Mouse (Mus musculus) forebrain, embryonic 14.5 days (tissue): Measurements from ENCODE around the gene Zscan26. TPM values are rescaled to one million over a fixed set of nuclear protein-coding genes. Genes with fewer than 3 reads are reported as not detected.

Source experiments
- ATAC-seq: fragments of 200-750 bp; cut with Nextera tagmentation; 2 replicates; pipeline ENCODE4 v1.8.0; 2017; ENCODE audit warnings: mild to moderate bottlenecking, moderate library complexity
- DNase-seq: peaks from one replicate; pipeline ENCODE4 v3.0.0-alpha.2; 2015; ENCODE audit warnings: low spot score
- H3K27ac ChIP-seq: fragments of 300-500 bp; sonication (generic); 2 replicates; pipeline ENCODE4 v1.5.1; 2014; ENCODE audit warnings: low read depth, mild to moderate bottlenecking, control low read depth, low read length, moderate library complexity
- H3K27me3 ChIP-seq: fragments of 300-500 bp; sonication (generic); replicated peaks from 2 replicates; pipeline ENCODE4 v1.6.1; 2014; ENCODE audit warnings: low read length, control low read depth, mixed read lengths; ENCODE audit not compliant: control insufficient read depth, insufficient read depth
- H3K36me3 ChIP-seq: fragments of 300-500 bp; sonication (generic); 2 replicates; pipeline ENCODE4 v1.6.1; 2014; ENCODE audit warnings: low read length, control low read depth; ENCODE audit not compliant: control insufficient read depth, insufficient read depth
- H3K4me1 ChIP-seq: fragments of 300-500 bp; sonication (generic); 2 replicates; pipeline ENCODE4 v1.6.1; 2014; ENCODE audit warnings: antibody characterized with exemption, low read length, control low read depth; ENCODE audit not compliant: control insufficient read depth, insufficient read depth
- H3K4me2 ChIP-seq: fragments of 300-500 bp; sonication (generic); 2 replicates; pipeline ENCODE4 v1.6.1; 2014; ENCODE audit warnings: mild to moderate bottlenecking, control low read depth, low read length
- H3K4me3 ChIP-seq: fragments of 300-500 bp; sonication (generic); 2 replicates; pipeline ENCODE4 v1.5.1; 2014; ENCODE audit warnings: low read depth, low read length, control low read depth
- H3K9ac ChIP-seq: fragments of 300-500 bp; sonication (generic); 2 replicates; pipeline ENCODE4 v1.6.1; 2014; ENCODE audit warnings: mild to moderate bottlenecking, low read length, control low read depth, moderate library complexity
- H3K9me3 ChIP-seq: fragments of 300-500 bp; sonication (generic); replicated peaks from 2 replicates; pipeline ENCODE4 v1.6.1; 2016; ENCODE audit warnings: low read length, control low read depth, mixed read lengths; ENCODE audit not compliant: control insufficient read depth
- WGBS: fragments of 180-500 bp; shearing (Covaris S2); extraction: QIAGEN DNeasy Blood & Tissue Kit; methylation state at CpG from one replicate; pipeline ENCODE4 v1.1.7; 2014; 5-methylcytosine and 5-hydroxymethylcytosine counted together
- polyA plus RNA-seq: library from polyadenylated mRNA; unstranded; fragments of >200 nt; fragmentation: Nextera tagmentation; extraction: Ambion mirVana; gene quantifications from 2 replicates; pipeline ENCODE4 v1.2.1, GENCODE M21; 2014

Gene Zscan26
- polyA plus RNA-seq, 1 experiment from 2014 or later = 10.4 TPM

DNA sequence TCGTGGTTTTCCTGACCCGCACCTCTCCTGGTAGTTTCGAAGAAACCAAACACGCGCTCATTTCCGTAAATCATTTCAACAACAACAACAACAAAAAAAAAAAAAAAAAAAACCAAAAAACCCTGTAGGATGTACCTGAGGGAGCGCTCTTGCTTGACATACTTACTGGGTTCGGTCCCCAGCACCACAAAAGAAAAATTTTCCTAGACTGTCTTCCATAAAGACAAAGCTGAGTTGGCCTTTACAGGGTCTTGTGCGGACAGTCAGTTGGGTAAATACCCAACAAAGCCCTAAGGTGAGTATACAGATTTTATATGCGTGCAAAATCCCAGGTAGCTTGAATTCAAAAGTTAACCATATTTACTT, 12.3 kb downstream of the Zscan26 start:
- Histone ChIP-seq H3K4me3 (peak overlapping the region; percentile 40), H3K9me3 (no peaks in the 10 kb centered on the region), H3K27ac (peak overlapping the region; percentile 31; the same call in 1 of the 2 replicates), H3K4me2 (peak overlapping the region; percentile 85), H3K4me1 (no peaks in the 10 kb centered on the region), H3K27me3 (no peaks in the 10 kb centered on the region), H3K36me3 (peaks cover 30% of the 10 kb centered on the region), H3K9ac (peak overlapping the region; percentile 64)
- ATAC-seq = no peak; the same call in 1 of the 2 replicates
- peak; percentile 2 for DNase-seq
- 15% methylated on average over 10 of the region's 10 CpGs for WGBS

DNA sequence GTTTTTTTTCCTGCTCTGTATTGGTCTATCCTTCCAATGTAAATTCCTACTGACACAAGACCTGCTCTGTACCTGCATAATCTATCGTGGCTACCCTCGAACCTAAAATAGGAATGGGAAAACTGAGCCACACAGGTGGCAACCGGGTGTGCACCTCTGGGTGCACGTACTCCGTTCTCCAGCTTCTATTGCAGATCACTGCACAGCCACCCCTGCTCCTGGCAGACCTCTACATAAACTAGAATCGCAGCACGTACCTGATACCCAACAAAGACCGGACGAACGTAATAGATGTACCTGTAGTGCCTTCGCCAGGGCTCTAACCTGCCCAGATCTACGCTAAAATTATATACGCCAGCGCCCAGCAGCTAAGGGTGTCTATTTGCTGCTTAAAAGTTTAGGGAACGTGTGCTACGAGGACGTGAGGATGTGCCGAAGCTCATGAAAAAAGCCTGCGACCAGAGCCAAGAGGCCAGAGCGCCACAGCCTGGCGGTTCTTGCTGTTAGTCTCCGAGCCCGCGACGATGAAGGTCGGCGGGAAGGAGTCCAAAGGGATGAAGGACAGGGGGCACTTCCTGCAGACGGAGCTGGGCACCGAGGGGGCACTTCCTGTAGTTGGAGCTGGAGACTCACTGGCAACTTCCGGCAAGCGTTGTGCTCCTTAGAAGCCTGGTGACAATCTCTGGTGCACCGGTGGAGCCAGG, 12.9 kb downstream of the Zscan26 start, which contains the start of gene Pgbd1:
Gene Pgbd1, minus strand, starts transcription at position 556 of the 704 bp plus-strand sequence.
- 1% methylated on average over 32 of the region's 32 CpGs for WGBS
- DNase-seq (peak; percentile 88), ATAC-seq (peak; percentile 94)
- H3K9ac ChIP-seq = peak within 1 kb of the TSS; percentile 64
- H3K4me3 ChIP-seq = peak within 1 kb of the TSS; percentile 40
- H3K27ac ChIP-seq = peak within 1 kb of the TSS; percentile 31
- H3K27me3 ChIP-seq = no peaks in the 10 kb centered on the region
- H3K36me3 ChIP-seq = peaks cover 26% of the 10 kb centered on the region
- no peaks in the 10 kb centered on the region for H3K9me3 ChIP-seq
- peak within 1 kb of the TSS; percentile 85 for H3K4me2 ChIP-seq
- H3K4me1 ChIP-seq = no peaks in the 10 kb centered on the region

DNA sequence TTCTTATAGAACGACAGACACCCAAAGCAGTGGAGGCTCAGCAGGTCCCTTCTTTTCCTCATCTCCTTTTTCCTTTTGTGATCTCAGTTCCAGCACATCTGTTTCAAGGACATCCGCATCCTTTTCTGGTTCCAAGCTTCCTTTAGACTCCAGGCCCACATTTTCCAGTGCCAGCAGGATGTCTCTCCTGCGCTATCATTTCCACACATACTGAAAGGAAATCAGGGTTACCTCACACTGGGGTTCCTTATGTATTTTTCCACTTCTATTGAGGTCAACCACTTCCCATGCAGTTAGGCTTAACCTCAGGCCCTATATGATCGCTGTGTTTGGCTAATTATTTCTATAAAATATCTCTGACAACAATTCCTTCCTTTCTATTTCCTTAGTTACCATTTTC, 18.1 kb downstream of the Zscan26 start:
- Histone ChIP-seq H3K27ac (no peak overlapping the region), H3K9me3 (no peaks in the 10 kb centered on the region), H3K9ac (no peak overlapping the region), H3K4me1 (no peaks in the 10 kb centered on the region), H3K36me3 (no peaks in the 10 kb centered on the region), H3K27me3 (no peaks in the 10 kb centered on the region), H3K4me3 (no peak overlapping the region), H3K4me2 (no peak overlapping the region)
- ATAC-seq (no peak), DNase-seq (no peak)
- 89% methylated on average over 4 of the region's 4 CpGs for WGBS

DNA sequence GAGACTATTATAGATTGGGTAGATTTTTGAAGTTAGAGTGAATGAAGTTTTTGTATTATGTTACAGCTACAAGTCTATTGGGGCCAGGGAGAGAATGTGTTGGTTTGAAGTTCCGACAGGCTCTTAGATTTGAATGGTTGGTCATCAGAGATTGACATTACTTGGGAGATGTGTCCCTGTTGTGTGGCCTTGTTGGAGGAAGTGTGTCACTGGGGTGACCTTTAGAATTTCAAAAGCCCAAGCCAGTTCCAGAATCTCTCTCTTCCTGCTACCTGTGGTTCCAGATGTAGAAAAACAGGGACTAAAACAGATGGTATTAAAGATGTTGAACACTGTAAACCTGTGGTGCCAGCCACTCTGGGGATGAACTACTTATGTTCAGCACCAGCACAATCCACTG, 25.9 kb downstream of the Zscan26 start:
- no peak for ATAC-seq
- no peak for DNase-seq
- 94% methylated on average over 1 of the region's 1 CpGs for WGBS
- Histone ChIP-seq H3K27me3 (no peaks in the 10 kb centered on the region), H3K4me1 (no peaks in the 10 kb centered on the region), H3K9me3 (no peaks in the 10 kb centered on the region), H3K4me2 (no peak overlapping the region), H3K27ac (no peak overlapping the region), H3K4me3 (no peak overlapping the region), H3K36me3 (no peaks in the 10 kb centered on the region), H3K9ac (no peak overlapping the region)

DNA sequence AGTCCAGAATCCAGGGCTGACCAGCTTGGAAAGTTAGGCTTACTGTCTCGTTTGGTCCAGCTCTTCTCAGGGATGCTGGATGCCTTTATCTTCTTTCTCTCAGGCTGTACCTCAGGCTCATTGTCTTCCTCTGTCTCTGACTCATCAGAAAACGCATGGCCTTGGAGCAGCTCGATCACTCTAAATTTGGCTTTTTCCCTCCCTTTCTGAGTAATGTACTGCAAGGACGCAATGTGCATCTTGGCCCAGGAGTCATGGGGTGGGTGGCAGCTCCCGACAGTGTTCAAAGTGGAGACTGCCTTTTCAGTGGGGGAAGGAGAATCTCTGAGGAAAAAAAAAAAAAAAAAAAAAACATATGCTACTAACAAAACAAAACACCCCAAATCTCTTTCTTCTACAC, 30.2 kb downstream of the Zscan26 start:
- H3K4me3 ChIP-seq = no peak overlapping the region
- no peak overlapping the region for H3K9ac ChIP-seq
- H3K4me1 ChIP-seq = no peaks in the 10 kb centered on the region
- no peaks in the 10 kb centered on the region for H3K36me3 ChIP-seq
- DNase-seq (no peak), ATAC-seq (no peak)
- WGBS = 59% methylated on average over 5 of the region's 5 CpGs
- no peaks in the 10 kb centered on the region for H3K9me3 ChIP-seq
- H3K27me3 ChIP-seq = no peaks in the 10 kb centered on the region
- H3K4me2 ChIP-seq = no peak overlapping the region
- H3K27ac ChIP-seq = no peak overlapping the region

DNA sequence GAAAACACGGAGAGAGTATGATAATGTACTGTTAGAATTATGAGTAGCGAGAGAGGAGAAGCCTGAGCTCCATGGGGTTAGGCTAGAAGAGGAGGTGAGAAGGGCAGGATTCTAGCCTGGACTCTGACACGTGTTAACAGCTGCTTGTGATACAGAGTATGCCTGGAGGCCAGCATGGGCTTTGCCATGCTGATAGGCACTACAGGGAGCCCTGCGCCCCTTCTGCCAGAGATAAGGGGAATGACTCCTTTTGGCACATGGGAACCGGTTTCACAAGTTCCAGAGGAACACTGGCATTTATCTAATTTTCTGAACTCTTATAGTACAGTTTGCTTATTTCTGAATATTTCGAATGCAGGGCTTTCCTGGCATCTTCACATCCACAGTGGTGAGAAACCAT, 34.7 kb downstream of the Zscan26 start:
- H3K27ac ChIP-seq = no peak overlapping the region
- no peaks in the 10 kb centered on the region for H3K4me1 ChIP-seq
- no peak for DNase-seq
- no peak overlapping the region for H3K4me3 ChIP-seq
- H3K4me2 ChIP-seq = no peak overlapping the region
- ATAC-seq = no peak
- WGBS = 75% methylated on average over 6 of the region's 6 CpGs
- no peaks in the 10 kb centered on the region for H3K36me3 ChIP-seq
- H3K9me3 ChIP-seq = no peaks in the 10 kb centered on the region
- no peak overlapping the region for H3K9ac ChIP-seq
- H3K27me3 ChIP-seq = no peaks in the 10 kb centered on the region

DNA sequence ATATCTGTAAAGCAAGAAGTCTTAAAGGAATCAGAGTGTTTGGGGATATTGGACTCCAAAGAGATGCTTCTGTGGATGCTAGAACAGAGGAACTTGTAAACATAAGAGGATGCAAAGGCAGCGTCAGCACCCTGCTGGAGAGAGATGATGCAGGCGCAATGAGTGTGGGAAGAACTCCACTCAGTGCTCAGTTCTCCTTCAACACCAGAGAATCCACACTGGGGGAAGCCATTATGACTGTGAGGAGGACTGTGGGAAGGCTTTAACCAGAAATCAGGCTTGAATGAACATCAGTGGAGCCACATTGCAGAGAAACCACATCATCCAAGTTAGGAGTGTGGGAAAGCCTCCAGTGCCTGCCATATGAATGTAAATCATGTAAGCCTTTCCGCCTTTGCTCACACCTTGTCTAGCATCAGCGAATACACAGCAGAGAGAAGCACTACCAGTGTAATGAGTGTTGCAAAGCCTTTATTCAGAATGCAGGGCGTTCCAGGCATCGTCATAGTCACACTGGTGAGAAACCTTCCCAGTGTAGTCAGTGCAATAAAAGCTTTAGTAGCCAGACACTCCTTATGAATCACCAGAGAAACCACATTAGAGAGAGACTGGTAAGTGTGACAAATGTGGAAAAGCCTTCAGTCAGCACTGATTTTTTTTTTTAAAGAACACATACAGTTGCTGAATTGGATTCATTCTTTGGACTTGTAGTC, 36.1 kb downstream of the Zscan26 start:
- H3K4me1 ChIP-seq = no peaks in the 10 kb centered on the region
- no peak overlapping the region for H3K9ac ChIP-seq
- H3K27me3 ChIP-seq = no peaks in the 10 kb centered on the region
- no peaks in the 10 kb centered on the region for H3K9me3 ChIP-seq
- no peaks in the 10 kb centered on the region for H3K36me3 ChIP-seq
- WGBS = 77% methylated on average over 6 of the region's 6 CpGs
- no peak for ATAC-seq
- DNase-seq = no peak
- no peak overlapping the region for H3K27ac ChIP-seq
- no peak overlapping the region for H3K4me3 ChIP-seq
- H3K4me2 ChIP-seq = no peak overlapping the region

DNA sequence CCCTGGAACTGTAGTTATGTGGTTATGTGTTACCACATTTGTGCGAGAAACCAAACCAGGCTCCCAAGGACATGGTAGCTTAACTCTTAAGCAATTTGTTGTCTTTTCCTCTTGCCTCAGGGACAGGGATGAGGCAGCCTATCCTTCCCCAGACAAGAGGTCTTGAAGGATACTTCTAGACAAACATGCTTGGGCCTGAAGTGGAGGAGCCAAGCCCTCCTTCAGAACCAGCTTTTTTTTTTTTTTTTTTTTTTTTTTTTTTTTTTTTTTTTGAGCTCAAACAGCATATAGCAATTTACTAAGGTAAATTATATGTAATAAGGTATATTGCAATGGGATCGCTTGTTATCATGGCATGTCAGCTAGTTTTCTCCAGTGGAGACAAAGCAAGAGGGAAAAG, 37.8 kb downstream of the Zscan26 start:
- no peak for DNase-seq

DNA sequence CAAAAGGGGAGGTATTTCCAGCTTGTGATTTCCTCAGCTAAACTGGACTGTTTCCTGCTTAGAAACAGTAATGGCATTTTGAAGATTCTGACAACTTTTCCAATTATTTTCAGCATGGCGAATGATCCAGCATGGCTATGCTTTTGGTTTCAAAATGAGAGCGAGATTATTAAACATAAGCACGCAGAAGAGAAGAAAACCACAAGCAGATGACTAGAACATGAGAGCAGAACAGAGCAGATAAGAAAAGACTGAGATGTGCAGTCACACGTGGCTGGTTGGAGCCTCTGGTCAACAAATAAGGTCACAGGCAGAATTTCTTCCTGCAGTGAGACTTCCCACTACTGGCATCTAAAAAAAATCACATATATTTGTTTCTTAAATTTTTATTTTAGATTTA, 38.3 kb downstream of the Zscan26 start:
- no peak for ATAC-seq

More for the DNA sequence above, 37.8 kb downstream of the Zscan26 start:
- Histone ChIP-seq H3K9ac (no peak overlapping the region), H3K4me1 (no peaks in the 10 kb centered on the region), H3K9me3 (no peaks in the 10 kb centered on the region), H3K27me3 (no peaks in the 10 kb centered on the region), H3K4me3 (no peak overlapping the region), H3K4me2 (no peak overlapping the region), H3K36me3 (no peaks in the 10 kb centered on the region), H3K27ac (no peak overlapping the region)
- WGBS = 93% methylated on average over 2 of the region's 2 CpGs
- ATAC-seq = no peak

More for the DNA sequence above, 38.3 kb downstream of the Zscan26 start:
- no peak overlapping the region for H3K9ac ChIP-seq
- 80% methylated on average over 4 of the region's 4 CpGs for WGBS
- DNase-seq = no peak
- H3K9me3 ChIP-seq = no peaks in the 10 kb centered on the region
- H3K36me3 ChIP-seq = no peaks in the 10 kb centered on the region
- no peak overlapping the region for H3K27ac ChIP-seq
- no peak overlapping the region for H3K4me2 ChIP-seq
- no peaks in the 10 kb centered on the region for H3K4me1 ChIP-seq
- H3K27me3 ChIP-seq = no peaks in the 10 kb centered on the region
- H3K4me3 ChIP-seq = no peak overlapping the region
